Mouse (Mus musculus) liver, postnatal 0 days (tissue): Measurements from ENCODE around the gene Eml1. TPM values are rescaled to one million over a fixed set of nuclear protein-coding genes. Genes with fewer than 3 reads are reported as not detected.

Experiments
- ATAC-seq: fragments of 200-750 bp; cut with Nextera tagmentation; 2 replicates; pipeline ENCODE4 v1.8.0; 2017; ENCODE audit warnings: mild to moderate bottlenecking, moderate library complexity
- DNase-seq: peaks from one replicate; pipeline ENCODE4 v3.0.0-alpha.2; 2016
- H3K27ac ChIP-seq: fragments of 300-500 bp; sonication (generic); 2 replicates; pipeline ENCODE4 v1.5.1; 2014; ENCODE audit warnings: antibody characterized with exemption, moderate library complexity, mild to moderate bottlenecking, low read depth
- H3K27me3 ChIP-seq: fragments of 300-500 bp; sonication (generic); 2 replicates; pipeline ENCODE4 v1.6.1; 2014; ENCODE audit warnings: low read length, control low read depth, mixed read lengths; ENCODE audit not compliant: insufficient read depth
- H3K36me3 ChIP-seq: fragments of 300-500 bp; sonication (generic); replicated peaks from 2 replicates; pipeline ENCODE4 v1.6.1; 2014; ENCODE audit warnings: mild to moderate bottlenecking, control low read depth, low read length, moderate library complexity, mixed read lengths; ENCODE audit not compliant: insufficient read depth
- H3K4me1 ChIP-seq: fragments of 300-500 bp; sonication (generic); 2 replicates; pipeline ENCODE4 v1.6.1; 2014; ENCODE audit warnings: antibody characterized with exemption, mild to moderate bottlenecking, control low read depth; ENCODE audit not compliant: insufficient read depth
- H3K4me2 ChIP-seq: fragments of 300-500 bp; sonication (generic); 2 replicates; pipeline ENCODE4 v1.6.1; 2014; ENCODE audit warnings: low read depth, mild to moderate bottlenecking, low read length, moderate library complexity, mixed read lengths
- H3K4me3 ChIP-seq: fragments of 300-500 bp; sonication (generic); 2 replicates; pipeline ENCODE4 v1.5.1; 2014; ENCODE audit warnings: low read depth, low read length
- H3K9ac ChIP-seq: fragments of 300-500 bp; sonication (generic); replicated peaks from 2 replicates; pipeline ENCODE4 v1.6.1; 2014; ENCODE audit warnings: mild to moderate bottlenecking, moderate library complexity
- H3K9me3 ChIP-seq: fragments of 300-500 bp; sonication (generic); 2 replicates; pipeline ENCODE4 v1.6.1; 2016; ENCODE audit warnings: mild to moderate bottlenecking, control low read depth, low read length, mixed read lengths
- CTCF ChIP-seq: sonication (generic); IDR thresholded peaks from 2 replicates; pipeline ENCODE4 v1.5.1; 2016; ENCODE audit warnings: antibody characterized with exemption, low read depth
- EP300 ChIP-seq: IDR thresholded peaks from 2 replicates; pipeline ENCODE4 v1.6.1; 2016; ENCODE audit warnings: antibody characterized with exemption, low read depth, mild to moderate bottlenecking
- WGBS: fragments of 180-500 bp; shearing (Covaris S2); extraction: QIAGEN DNeasy Blood & Tissue Kit; methylation state at CpG from one replicate; pipeline ENCODE4 v1.1.7; 2014; ENCODE audit not compliant: insufficient replicate concordance; 5-methylcytosine and 5-hydroxymethylcytosine counted together
- polyA plus RNA-seq: library from polyadenylated mRNA; unstranded; fragments of >200 nt; fragmentation: Nextera tagmentation; extraction: Ambion mirVana; gene quantifications from 2 replicates; pipeline ENCODE4 v1.2.1, GENCODE M21; 2015

Gene Eml1
- polyA plus RNA-seq, 1 experiment from 2014 or later: 4.6 TPM

- no peaks in the 10 kb centered on the region for H3K9me3 ChIP-seq
- no peaks in the 10 kb centered on the region for H3K36me3 ChIP-seq
- DNase-seq (no peak), ATAC-seq (no peak)
- WGBS: 61% methylated on average over 5 of the region's 5 CpGs
- no peak for TF ChIP-seq CTCF
- TF ChIP-seq EP300: no peak
- no peak overlapping the region for H3K4me3 ChIP-seq
- no peak overlapping the region for H3K27ac ChIP-seq
- H3K9ac ChIP-seq: no peak overlapping the region
- no peaks in the 10 kb centered on the region for H3K4me1 ChIP-seq
- no peak overlapping the region for H3K4me2 ChIP-seq
- no peaks in the 10 kb centered on the region for H3K27me3 ChIP-seq
Observed at GRCm38 (mm10) chr12:108409100-108409499, 38.3 kb downstream of the Eml1 start.

- no peak for TF ChIP-seq EP300
- no peak for TF ChIP-seq CTCF
- H3K9me3 ChIP-seq: no peaks in the 10 kb centered on the region
- no peaks in the 10 kb centered on the region for H3K27me3 ChIP-seq
- no peak overlapping the region for H3K4me2 ChIP-seq
- no peak overlapping the region for H3K9ac ChIP-seq
- no peak overlapping the region for H3K27ac ChIP-seq
- H3K4me3 ChIP-seq: no peak overlapping the region
- no peak for ATAC-seq
- no peak for DNase-seq
- WGBS: 71% methylated on average over 14 of the region's 14 CpGs
- no peaks in the 10 kb centered on the region for H3K4me1 ChIP-seq
- no peaks in the 10 kb centered on the region for H3K36me3 ChIP-seq
Observed at GRCm38 (mm10) chr12:108410416-108411208, 39.9 kb downstream of the Eml1 start.

- Histone ChIP-seq H3K27me3 (no peaks in the 10 kb centered on the region), H3K27ac (no peak overlapping the region), H3K9ac (no peak overlapping the region), H3K4me1 (no peaks in the 10 kb centered on the region), H3K4me2 (no peak overlapping the region), H3K36me3 (no peaks in the 10 kb centered on the region), H3K4me3 (no peak overlapping the region), H3K9me3 (no peaks in the 10 kb centered on the region)
- DNase-seq (no peak), ATAC-seq (no peak)
- 89% methylated on average over 9 of the region's 9 CpGs for WGBS
- TF ChIP-seq CTCF (no peak), EP300 (no peak)
Observed at GRCm38 (mm10) chr12:108414932-108415331, 44.2 kb downstream of the Eml1 start.

GRCm38 (mm10) chr12:108419570-108419969 is 48.8 kb downstream of the Eml1 start:
- no peaks in the 10 kb centered on the region for H3K9me3 ChIP-seq
- H3K4me1 ChIP-seq: no peaks in the 10 kb centered on the region
- DNase-seq (no peak), ATAC-seq (no peak)
- H3K4me2 ChIP-seq: no peak overlapping the region
- no peak overlapping the region for H3K4me3 ChIP-seq
- TF ChIP-seq EP300 (no peak), CTCF (no peak)
- H3K36me3 ChIP-seq: no peaks in the 10 kb centered on the region
- no peak overlapping the region for H3K9ac ChIP-seq
- peaks cover 32% of the 10 kb centered on the region for H3K27me3 ChIP-seq
- no peak overlapping the region for H3K27ac ChIP-seq

GRCm38 (mm10) chr12:108421477-108421876 is 50.7 kb downstream of the Eml1 start:
- no peak for ATAC-seq

GRCm38 (mm10) chr12:108422495-108422857 is 51.7 kb downstream of the Eml1 start:
- peaks cover 35% of the 10 kb centered on the region for H3K27me3 ChIP-seq
- ATAC-seq: peak; percentile 48
- H3K9me3 ChIP-seq: no peaks in the 10 kb centered on the region
- 4% methylated on average over 9 of the region's 14 CpGs for WGBS
- no peak overlapping the region for H3K27ac ChIP-seq
- peak overlapping the region; percentile 82 for H3K4me2 ChIP-seq
- no peak overlapping the region for H3K9ac ChIP-seq
- H3K4me1 ChIP-seq: no peaks in the 10 kb centered on the region
- no peak for DNase-seq
- TF ChIP-seq EP300 (no peak), CTCF (no peak)
- H3K36me3 ChIP-seq: no peaks in the 10 kb centered on the region
- peak overlapping the region; percentile 58 for H3K4me3 ChIP-seq

More at GRCm38 (mm10) chr12:108421477-108421876, 50.7 kb downstream of the Eml1 start:
- no peak for DNase-seq
- no peak overlapping the region for H3K4me2 ChIP-seq
- 55% methylated on average over 1 of the region's 1 CpGs for WGBS
- no peak overlapping the region for H3K9ac ChIP-seq
- H3K27ac ChIP-seq: no peak overlapping the region
- H3K27me3 ChIP-seq: peaks cover 35% of the 10 kb centered on the region
- no peaks in the 10 kb centered on the region for H3K36me3 ChIP-seq
- no peak for TF ChIP-seq EP300
- TF ChIP-seq CTCF: no peak
- H3K4me1 ChIP-seq: no peaks in the 10 kb centered on the region
- H3K4me3 ChIP-seq: no peak overlapping the region
- no peaks in the 10 kb centered on the region for H3K9me3 ChIP-seq
